Mouse (Mus musculus): ENCODE measurements around the gene Slc9a3r2.
A peak's percentile ranks its signal among the peaks of the same experiment; 100 is the strongest.

The Slc9a3r2 gene

DNA sequence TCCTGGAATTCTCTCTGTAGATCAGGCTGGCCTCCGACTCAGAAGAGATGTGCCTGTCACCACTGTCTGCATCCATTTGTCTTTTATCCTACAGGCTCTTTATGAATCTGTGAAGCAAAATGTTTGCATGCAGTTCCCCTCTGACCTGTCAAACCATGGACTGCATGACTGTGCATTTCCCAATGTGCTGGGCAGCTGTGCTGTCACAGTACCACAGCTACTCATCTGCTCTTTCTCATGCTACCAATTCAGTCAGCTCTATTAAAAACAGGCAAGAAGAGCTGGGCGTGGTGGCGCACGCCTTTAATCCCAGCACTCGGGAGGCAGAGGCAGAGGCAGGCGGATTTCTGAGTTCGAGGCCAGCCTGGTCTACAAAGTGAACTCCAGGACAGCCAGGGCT is 16.9 kb upstream of the Slc9a3r2 start:
- DNase-seq = peak in 1 of 2 experiments; percentile 20

GRCm38 (mm10) chr17:24658017-24658758 is 8.1 kb upstream of the Slc9a3r2 start, which contains the start of gene Npw:
Npw (minus strand) TSS chr17:24658457.
- DNase-seq = peak; percentile 48 to 55

DNA sequence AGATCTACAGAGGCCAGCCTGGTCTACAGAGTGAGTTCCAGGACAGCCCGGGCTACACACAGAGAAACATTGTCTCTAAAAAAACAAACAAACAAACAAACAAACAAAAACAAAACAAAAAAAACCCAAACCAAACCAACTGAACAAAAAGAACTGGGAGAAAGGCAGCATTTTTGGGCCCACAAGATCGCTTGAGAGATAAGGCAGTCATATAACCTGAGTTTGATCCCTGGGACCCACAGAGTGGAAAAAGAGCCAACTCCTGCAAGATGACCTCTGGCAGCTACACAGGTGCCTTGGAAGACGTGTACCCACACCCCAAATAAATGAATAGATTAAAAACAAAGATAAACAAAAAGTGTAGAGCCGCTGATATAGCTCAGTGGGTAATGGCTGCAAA is 4.8 kb upstream of the Slc9a3r2 start:
- DNase-seq = no peak

GRCm38 (mm10) chr17:24653967-24654710 is 4.0 kb upstream of the Slc9a3r2 start:
- peak; percentile 84 to 90 for DNase-seq

- peak in 1 of 2 experiments; percentile 18 for DNase-seq
Measured at GRCm38 (mm10) chr17:24651835-24652234, 1.7 kb upstream of the Slc9a3r2 start.

- DNase-seq = no peak
Measured at GRCm38 (mm10) chr17:24650766-24651165, 639 bp upstream of the Slc9a3r2 start.

DNA sequence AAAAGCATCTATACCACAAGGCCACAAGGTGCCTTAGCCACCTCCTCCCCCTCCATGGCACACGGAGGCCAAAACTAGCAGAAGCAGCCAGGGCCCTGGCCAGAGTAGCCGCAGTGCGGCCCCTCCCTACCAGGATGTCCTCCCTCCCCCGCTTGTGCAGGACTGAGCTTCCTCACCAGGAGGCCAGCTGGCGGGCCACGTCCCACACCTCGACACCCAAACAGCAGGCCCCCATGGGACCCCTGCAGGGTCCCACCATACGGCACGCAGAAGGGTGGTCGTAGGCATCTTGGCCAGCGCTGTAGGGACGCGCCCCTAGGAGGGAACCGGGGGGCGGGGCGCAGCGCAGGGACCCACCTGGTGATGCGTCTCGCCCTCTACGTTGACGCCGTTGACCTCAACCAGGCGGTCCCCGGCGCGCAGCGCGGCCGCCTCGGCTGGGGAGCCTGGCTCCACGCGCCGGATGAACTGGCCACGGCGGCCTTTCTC is 502 bp downstream of the Slc9a3r2 start:
- peak; percentile 75 to 79 for DNase-seq

DNA sequence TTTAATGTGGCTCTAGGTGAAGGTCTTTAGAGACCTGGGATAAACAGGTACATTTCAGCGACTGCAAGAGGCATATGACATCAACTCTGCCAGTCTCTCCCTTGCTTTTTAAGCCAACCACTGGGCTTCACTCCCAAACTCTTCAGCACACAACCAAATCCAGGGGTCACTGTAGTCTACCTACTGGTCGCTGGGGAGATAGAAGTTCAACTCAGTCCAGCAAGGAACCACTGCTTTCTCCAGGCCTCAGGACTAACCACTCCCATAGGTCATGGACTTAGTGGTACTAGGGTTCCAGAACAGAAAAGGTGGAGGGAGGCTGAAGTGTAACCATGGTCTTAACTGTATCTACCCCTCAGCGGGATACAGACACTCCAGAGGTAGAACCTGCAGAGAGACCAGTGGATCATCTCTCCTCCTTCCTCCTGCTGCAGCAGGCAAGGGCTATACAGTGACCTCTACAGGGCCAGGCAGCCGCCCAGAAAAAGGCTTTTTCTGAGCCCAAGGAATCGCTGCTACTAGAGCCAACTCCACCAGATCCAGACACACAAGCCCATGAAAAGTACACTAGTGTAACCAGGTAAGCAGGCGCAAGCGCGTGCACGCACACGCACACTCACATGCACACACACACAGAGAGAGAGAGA is 1.3 kb downstream of the Slc9a3r2 start:
- no peak for DNase-seq

GRCm38 (mm10) chr17:24647493-24647892 is 2.6 kb downstream of the Slc9a3r2 start:
- peak; percentile 51 to 64 for DNase-seq

DNA sequence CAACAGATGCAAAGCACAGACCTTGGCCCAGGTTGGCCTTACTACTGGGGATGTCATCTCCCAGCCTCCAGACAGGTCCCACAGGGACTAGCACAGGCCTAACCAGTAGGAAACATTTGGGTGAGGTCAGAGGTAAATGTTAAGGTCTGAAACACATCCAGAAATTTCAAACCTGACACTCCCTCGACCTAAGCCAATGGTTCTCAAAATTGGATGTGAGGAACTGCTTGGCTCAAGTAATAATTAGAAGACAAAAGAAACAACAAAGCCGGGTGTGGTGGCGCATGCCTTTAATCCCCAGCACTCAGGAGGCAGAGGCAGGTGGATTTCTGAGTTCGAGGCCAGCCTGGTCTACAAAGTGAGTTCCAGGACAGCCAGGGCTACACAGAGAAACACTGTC is 3.7 kb downstream of the Slc9a3r2 start:
- no peak for DNase-seq

GRCm38 (mm10) chr17:24645916-24646315 is 4.2 kb downstream of the Slc9a3r2 start:
- no peak for DNase-seq

DNA sequence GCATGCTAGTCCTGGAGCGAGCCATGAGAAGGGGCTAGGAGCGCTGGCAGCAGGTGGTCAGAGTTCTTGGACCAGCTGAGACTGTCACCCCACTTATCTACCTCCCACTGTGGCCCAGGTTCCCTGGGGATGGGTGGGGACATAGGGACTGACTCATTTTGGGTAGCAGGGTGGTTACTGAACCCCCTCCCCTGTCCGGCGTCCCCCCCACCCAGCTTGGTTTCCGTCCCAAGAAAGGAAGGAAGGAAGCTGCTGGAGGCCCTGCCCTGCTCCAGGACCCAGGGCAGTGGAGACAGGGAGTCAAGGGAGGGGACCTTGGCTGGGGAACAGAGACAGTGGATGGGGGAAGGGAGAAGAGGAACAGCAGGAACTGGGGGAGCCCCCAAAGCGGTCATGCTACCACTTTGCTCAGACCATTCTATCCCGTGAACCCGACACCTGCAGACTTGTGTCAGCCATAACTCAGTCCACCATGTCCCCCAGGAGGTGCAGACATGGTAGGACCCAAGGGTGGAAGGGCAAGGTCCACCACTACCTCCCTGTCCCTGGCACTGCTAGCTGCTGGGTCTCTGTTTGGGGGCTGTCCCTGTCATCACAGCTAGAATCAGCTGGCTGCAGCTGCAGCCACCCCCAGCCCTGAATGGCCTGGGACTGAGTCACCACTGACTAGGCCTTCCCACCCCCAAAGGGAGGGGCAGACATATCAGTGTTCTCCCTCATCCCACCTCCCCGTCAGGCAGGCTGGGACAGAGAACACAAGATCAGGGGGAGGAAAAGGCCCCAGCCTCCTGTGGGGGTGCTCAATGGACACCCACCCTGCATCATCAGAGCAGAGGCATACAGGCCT is 5.0 kb downstream of the Slc9a3r2 start:
- DNase-seq = peak; percentile 64 to 81

GRCm38 (mm10) chr17:24644030-24644715 is 6.0 kb downstream of the Slc9a3r2 start:
- DNase-seq = peak; percentile 61 to 80

GRCm38 (mm10) chr17:24642791-24643343 is 7.3 kb downstream of the Slc9a3r2 start:
- no peak for DNase-seq

GRCm38 (mm10) chr17:24641944-24642343 is 8.2 kb downstream of the Slc9a3r2 start:
- DNase-seq = no peak

DNA sequence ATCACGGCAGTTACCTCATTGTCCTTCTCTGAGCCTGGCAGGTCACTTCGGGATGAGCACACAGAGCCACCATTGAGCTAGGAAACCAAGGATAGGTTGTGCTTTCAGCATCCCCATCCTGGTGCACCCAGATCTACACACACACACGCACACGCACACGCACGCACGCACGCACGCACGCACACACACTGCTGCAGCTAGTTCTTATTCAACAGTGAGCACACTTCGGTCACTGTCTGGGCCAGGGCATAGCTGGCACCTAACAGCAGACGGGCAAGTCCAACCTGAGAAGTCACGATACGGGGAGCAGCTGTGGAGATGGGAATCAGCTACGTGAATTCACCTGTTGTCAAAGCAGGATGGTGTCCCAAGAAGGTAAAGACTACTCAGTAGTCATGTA is 9.5 kb downstream of the Slc9a3r2 start:
- DNase-seq = no peak

DNA sequence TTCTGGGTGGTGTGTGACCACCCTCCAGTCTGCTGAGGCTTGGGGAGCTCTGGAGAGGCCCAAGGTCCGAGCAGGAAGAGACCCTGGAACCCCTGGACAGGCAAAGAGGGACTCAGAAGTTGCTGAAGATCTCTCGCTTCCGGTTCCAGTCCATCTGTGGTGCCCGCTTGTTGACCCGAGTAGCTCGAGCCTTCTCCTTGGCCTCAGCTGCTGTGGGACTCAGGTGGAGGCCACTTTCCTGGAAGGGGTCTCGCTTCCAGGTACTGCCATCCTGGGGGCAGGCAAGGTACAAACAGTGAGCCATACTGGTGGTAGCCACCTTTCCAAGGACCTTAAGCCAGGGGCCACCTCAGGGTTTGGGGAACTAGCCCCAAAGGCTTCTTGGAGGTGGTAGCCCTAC is 10.0 kb downstream of the Slc9a3r2 start:
- no peak for DNase-seq

GRCm38 (mm10) chr17:24639571-24639988 is 10.5 kb downstream of the Slc9a3r2 start:
- DNase-seq = peak in 1 of 2 experiments; percentile 57

DNA sequence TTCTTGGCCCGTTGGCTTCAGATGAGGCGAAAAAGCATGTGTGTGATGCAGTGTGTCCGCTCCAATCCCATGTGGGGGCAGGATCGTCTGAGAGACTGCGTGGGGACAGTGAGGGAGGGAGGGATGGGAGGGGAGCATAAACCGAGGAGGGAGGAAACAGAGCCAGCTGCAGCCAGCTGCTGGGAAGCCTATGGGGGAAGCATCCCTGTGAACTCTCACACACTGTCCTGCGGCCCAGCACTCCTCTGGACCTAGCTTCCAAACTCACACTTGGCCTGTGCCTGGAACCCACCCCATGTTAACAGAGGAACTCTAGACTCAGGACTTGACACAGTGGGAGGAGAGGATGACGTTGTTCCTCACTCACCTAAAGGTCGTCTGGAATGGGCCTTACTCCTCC is 11.3 kb downstream of the Slc9a3r2 start:
- DNase-seq = peak; percentile 77 to 92

DNA sequence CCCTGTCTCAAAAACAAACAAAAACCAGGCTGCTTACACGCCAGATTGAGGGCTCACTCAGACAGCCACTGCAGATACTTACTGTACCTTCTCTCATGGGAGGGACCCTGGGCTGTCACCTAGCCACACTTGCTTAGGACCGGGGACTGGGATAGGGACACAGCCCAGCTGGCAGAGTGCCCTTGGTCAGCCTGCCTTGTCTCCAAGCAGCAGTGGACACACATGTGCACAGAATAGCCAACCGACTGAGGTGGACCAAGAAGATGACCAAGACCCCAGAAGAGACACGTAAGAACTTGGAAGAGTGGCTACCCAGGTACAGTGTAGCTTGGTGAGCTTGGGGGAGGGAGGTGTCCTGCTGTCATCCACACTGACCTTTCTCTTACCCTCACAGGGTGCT is 11.9 kb downstream of the Slc9a3r2 start:
- peak in 1 of 2 experiments; percentile 58 for DNase-seq

- DNase-seq = peak; percentile 56 to 79
Measured at GRCm38 (mm10) chr17:24636781-24637481, 13.2 kb downstream of the Slc9a3r2 start.
